Mouse (Mus musculus): ENCODE data around the gene Plcb4.
"Not testable (repeated sequence)": the region's sequence is repeated elsewhere in the genome, so short reads cannot be mapped to it uniquely, and the experiment has no call there.

Plcb4 gene

GRCm38 (mm10) chr2:135947839-135948238, 289.0 kb downstream of the Plcb4 start:
- DNase-seq (ENCODE audit: low read depth, low spot score) = no peak

GRCm38 (mm10) chr2:135954760-135955548, 296.1 kb downstream of the Plcb4 start:
- DNase-seq (ENCODE audit: low read depth, low spot score) = no peak

DNA sequence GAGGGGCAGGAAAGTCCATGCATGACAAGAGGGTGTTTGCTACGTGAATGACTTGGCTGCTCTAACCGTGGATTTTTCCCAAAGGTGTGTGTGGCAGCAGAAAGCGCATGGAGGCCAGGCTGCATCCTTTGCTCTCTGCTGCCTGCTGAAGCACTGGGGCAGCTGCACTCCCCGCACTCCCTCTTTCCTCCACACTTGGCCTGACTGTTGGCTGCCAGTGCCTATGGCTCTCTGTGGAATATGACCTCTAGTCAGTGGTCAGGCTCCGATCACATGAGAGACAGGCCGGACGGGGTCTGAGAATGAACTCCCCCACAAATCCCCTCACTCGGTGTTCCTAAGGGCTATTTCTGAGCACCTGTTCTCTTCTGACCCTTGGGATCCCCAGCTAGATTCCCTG, 297.0 kb downstream of the Plcb4 start:
- DNase-seq (ENCODE audit: low read depth, low spot score) = no peak

DNA sequence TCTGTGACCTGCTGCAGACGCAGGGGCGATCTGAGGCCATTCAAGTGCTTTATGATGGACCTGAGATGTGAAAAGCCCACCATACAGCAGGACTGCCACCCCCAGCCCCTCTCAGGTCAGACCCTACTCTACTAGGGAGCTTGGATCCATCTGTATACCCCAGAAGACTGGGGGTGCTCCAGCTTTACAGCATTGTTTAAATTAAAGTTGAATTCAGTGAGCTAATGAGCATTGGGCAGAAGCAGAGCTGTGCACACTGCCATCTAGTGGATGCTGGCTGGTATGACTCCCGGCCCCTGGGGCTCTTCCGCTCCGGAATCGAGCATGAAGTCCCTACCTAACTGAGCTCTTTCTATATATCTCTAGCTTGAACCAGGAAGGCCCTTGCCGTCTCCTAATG, 298.9 kb downstream of the Plcb4 start:
- DNase-seq (ENCODE audit: low read depth, low spot score) = peak; percentile 45

DNA sequence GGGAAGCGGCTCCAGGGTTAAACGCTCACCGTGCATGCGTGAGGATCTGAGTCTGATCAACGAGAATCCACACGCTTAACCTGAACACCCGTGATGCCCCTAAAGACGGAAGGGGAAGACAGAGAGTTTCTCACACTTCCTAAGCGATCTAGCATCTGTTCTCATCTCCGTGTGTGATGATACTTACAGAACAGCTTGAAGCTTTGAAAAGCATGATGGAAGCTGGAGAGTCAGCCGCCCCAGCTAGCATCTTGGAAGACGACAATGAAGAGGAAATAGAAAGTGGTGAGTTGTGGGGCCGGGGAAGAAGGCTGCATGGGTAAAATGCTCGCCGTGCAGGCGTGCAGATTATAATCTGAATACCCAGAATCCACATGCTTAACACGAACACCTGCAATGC, 299.6 kb downstream of the Plcb4 start:
- no peak for DNase-seq (ENCODE audit: low read depth, low spot score)

- DNase-seq (ENCODE audit: low read depth, low spot score) = no peak
Observed at GRCm38 (mm10) chr2:135963089-135963488, 304.3 kb downstream of the Plcb4 start.

DNA sequence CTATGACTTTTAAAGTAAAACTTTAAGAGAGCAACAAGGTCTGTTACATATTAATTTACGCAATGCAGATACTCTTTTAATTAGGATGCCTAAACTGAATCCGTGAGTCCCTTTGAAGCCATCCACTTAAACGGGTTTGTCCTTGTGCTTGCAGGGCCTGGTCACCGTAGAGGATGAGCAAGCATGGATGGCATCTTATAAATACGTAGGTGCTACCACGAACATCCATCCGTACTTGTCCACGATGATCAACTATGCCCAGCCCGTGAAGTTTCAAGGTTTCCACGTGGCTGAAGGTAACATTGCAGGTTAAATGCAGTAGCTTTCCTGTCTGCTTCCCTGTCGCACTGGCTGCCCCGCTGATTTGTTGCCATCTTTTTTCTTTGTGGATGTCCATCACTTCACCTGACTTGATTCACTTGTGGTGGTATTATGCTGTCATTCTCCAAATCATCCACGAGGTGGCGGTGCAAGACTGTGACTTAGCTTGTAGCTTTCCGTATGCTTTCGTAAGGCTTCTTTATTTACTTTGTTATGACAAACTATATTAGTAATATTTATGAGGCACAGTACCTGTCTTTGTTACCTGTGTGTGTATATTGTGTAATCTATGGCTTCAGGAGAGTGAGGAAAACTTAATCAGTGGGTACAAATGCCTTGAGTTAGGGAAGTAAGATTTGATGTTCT, 308.2 kb downstream of the Plcb4 start:
- peak; percentile 36 for DNase-seq (ENCODE audit: low read depth, low spot score)

DNA sequence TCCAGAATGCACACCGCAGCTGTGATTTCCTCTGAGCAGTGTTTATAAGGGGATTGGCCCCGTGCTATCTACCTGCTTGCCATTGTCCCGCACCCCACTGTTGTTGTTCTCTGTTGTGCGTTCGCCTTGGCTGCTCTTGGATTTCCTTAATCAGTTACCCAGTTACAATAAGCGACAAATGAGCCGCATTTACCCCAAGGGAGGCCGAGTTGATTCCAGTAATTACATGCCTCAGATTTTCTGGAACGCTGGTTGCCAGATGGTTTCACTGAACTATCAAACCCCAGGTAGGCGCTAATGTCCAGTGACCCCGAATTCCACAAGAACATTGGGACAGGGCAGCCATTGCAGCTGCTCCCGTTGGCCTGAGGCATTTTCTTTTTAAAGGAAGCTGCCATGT, 309.3 kb downstream of the Plcb4 start:
- no peak for DNase-seq (ENCODE audit: low read depth, low spot score)

DNA sequence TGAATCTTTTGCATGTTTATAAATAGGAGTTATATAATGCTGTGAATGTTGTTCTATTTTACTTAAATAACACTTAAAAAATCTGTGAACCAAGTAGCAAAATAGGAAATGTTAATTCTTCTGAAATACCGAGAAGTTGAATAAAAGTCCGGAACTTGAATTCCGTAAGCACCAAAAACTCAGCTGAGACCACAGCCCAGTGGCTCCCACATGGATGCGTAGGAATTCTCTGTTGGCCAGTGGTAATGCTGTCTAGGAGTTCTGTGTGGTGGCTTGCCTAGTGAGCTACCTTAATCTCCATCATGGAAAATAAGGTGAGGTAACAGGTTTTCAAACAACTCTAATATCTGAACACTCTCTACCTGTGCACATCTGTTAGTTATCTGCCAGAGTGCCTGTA, 312.1 kb downstream of the Plcb4 start:
- DNase-seq (ENCODE audit: low read depth, low spot score) = no peak

GRCm38 (mm10) chr2:135975978-135976377, 317.2 kb downstream of the Plcb4 start:
- no peak for DNase-seq (ENCODE audit: low read depth, low spot score)

GRCm38 (mm10) chr2:135978790-135979189, 320.0 kb downstream of the Plcb4 start:
- no peak for DNase-seq (ENCODE audit: low read depth, low spot score)

DNA sequence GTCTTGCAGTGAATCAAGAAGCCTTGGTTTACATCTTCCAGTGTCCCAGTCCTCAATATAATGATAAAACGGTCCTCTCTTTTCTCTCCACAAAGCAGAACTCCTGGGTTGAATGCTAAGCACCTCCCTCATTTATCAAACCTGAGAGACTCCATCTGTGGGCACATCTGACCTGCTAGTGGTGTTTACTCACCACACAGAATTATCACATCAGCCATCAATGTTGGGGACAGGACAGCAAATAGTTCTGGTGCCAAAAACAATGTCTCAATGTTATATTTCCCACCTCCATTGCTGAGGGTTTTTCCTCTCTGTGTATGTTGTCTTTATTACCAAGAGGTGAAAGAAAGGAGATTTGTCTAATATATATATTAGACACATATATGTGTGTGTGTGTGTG, 321.6 kb downstream of the Plcb4 start:
- DNase-seq (ENCODE audit: low read depth, low spot score) = no peak

DNA sequence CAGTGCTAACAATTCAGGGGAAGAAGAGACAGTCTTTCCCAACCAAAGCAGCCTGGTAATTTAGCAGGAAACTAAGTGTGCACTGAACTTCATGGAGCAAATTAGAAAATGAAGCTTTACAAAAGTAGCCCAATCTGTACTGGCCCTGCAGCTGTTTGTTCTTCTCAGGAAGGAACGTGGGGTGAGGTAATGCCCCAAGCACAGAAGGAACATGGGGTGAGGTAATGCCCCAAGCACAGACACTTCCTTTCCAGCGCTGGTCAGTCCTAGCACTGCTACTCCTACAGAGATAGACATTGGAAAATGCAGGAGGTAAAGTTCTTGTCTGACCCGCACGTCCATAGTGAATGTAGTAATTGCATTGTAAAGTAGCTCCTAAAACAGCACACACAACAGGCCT, 325.2 kb downstream of the Plcb4 start:
- DNase-seq (ENCODE audit: low read depth, low spot score) = no peak

- DNase-seq (ENCODE audit: low read depth, low spot score) = no peak
Observed at GRCm38 (mm10) chr2:135985536-135986265, 326.9 kb downstream of the Plcb4 start.

- not testable (repeated sequence) for DNase-seq (ENCODE audit: low read depth, low spot score)
Observed at GRCm38 (mm10) chr2:135988475-135988874, 329.7 kb downstream of the Plcb4 start.

DNA sequence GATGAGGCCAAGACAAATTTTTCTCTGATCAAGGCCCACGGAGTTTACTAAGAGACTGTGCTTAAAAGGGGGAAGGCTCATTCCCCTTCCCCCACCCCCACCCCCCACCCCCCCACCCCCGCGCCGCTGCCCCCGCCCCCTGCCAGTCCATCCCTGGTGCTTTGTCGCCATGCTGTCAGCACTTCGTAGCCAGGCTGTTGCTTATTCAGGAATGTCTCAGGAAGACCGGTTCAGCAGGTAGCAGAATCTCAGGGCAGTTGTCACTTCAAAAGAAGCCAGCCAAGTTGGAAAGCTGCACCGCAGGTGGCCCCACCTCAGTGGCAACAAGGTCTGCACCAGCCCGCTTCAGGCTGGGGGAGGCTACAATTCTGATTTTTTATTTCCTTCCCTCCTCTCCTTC, 331.9 kb downstream of the Plcb4 start:
- DNase-seq (ENCODE audit: low read depth, low spot score) = not testable (repeated sequence)

- DNase-seq (ENCODE audit: low read depth, low spot score) = no peak
Observed at GRCm38 (mm10) chr2:135993314-135993713, 334.5 kb downstream of the Plcb4 start.

DNA sequence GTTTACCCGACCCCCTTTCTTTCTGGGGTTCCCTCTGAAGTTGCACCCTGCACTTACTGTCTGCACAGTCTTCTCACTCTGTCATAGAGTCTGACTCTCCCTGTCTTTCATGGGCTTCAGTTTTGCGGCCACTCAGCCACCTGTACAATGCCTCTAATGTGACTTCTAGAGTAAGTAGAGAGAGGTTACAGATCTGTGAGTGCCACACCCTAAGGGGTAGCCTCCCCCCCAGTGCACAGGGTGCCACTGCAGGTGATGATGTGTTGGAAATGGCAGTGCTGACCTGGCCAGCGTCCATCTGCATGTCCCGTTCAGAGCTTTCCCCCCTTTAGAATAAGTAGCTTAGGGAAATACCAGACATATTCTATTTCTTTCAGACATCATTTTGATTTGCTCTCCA, 336.4 kb downstream of the Plcb4 start:
- no peak for DNase-seq (ENCODE audit: low read depth, low spot score)

DNA sequence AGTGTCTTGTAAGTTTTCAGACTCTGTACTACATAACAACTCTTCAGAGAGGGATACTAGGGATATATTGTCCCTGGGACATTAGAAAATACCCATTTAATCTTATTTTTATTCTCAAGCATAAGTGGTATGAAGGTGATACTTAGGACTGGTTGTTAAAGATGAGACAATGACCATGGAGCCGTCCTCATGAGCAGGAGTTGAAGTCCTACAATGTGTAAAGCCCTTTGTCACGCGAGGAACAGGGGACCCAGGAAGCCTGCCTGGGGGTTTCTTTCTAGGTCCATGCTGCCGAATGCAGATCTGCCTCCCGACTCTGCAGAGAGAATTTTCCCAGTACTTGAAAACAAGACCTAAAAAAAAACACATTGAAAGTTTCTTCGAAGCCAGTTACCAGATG, 338.1 kb downstream of the Plcb4 start:
- no peak for DNase-seq (ENCODE audit: low read depth, low spot score)

GRCm38 (mm10) chr2:135997361-135998150, 338.7 kb downstream of the Plcb4 start:
- no peak for DNase-seq (ENCODE audit: low read depth, low spot score)

GRCm38 (mm10) chr2:135998886-135999285, 340.1 kb downstream of the Plcb4 start:
- DNase-seq (ENCODE audit: low read depth, low spot score) = no peak

GRCm38 (mm10) chr2:135999361-135999760, 340.6 kb downstream of the Plcb4 start:
- no peak for DNase-seq (ENCODE audit: low read depth, low spot score)

Data from embryo, embryonic 11.5 days (tissue).